Mouse (Mus musculus) kidney, adult 9 months (tissue): ENCODE data around the gene Itpk1.
"Not testable (repeated sequence)": the region's sequence is repeated elsewhere in the genome, so short reads cannot be mapped to it uniquely, and the experiment has no call there.

Source experiments
- DNase-seq: peaks from one replicate; pipeline ENCODE4 v3.0.0; 2022

The Itpk1 gene

GRCm38 (mm10) chr12:102653003-102653402, 51.7 kb downstream of the Itpk1 start:
- no peak for DNase-seq

GRCm38 (mm10) chr12:102652420-102652819, 52.3 kb downstream of the Itpk1 start:
- DNase-seq: no peak

GRCm38 (mm10) chr12:102651871-102652270, 52.9 kb downstream of the Itpk1 start:
- DNase-seq: no peak

- DNase-seq: peak; percentile 40
Observed at GRCm38 (mm10) chr12:102651401-102651800, 53.3 kb downstream of the Itpk1 start.

- DNase-seq: no peak
Observed at GRCm38 (mm10) chr12:102650649-102651048, 54.1 kb downstream of the Itpk1 start.

GRCm38 (mm10) chr12:102647839-102648564, 56.7 kb downstream of the Itpk1 start:
- DNase-seq: peak; percentile 90

GRCm38 (mm10) chr12:102646586-102647260, 58.0 kb downstream of the Itpk1 start:
- peak; percentile 57 for DNase-seq

- no peak for DNase-seq
Observed at GRCm38 (mm10) chr12:102645911-102646585, 58.7 kb downstream of the Itpk1 start.

- DNase-seq: peak; percentile 88
Observed at GRCm38 (mm10) chr12:102643316-102643715, 61.4 kb downstream of the Itpk1 start.

- DNase-seq: no peak
Observed at GRCm38 (mm10) chr12:102640436-102641163, 64.1 kb downstream of the Itpk1 start.

- no peak for DNase-seq
Observed at GRCm38 (mm10) chr12:102638878-102639277, 65.9 kb downstream of the Itpk1 start.

GRCm38 (mm10) chr12:102637235-102637634, 67.5 kb downstream of the Itpk1 start:
- no peak for DNase-seq

- no peak for DNase-seq
Observed at GRCm38 (mm10) chr12:102634436-102635050, 70.2 kb downstream of the Itpk1 start.

GRCm38 (mm10) chr12:102633083-102633501, 71.6 kb downstream of the Itpk1 start:
- peak; percentile 73 for DNase-seq

- no peak for DNase-seq
Observed at GRCm38 (mm10) chr12:102631690-102632089, 73.0 kb downstream of the Itpk1 start.

- not testable (repeated sequence) for DNase-seq
Observed at GRCm38 (mm10) chr12:102630471-102630870, 74.3 kb downstream of the Itpk1 start.

- no peak for DNase-seq
Observed at GRCm38 (mm10) chr12:102628221-102628620, 76.5 kb downstream of the Itpk1 start.

GRCm38 (mm10) chr12:102627545-102627944, 77.2 kb downstream of the Itpk1 start:
- no peak for DNase-seq

GRCm38 (mm10) chr12:102626841-102627240, 77.9 kb downstream of the Itpk1 start:
- no peak for DNase-seq

- no peak for DNase-seq
Observed at GRCm38 (mm10) chr12:102625717-102626116, 79.0 kb downstream of the Itpk1 start.

- no peak for DNase-seq
Observed at GRCm38 (mm10) chr12:102625118-102625517, 79.6 kb downstream of the Itpk1 start.

- DNase-seq: peak; percentile 61
Observed at GRCm38 (mm10) chr12:102623827-102624226, 80.9 kb downstream of the Itpk1 start.
